Mouse (Mus musculus) embryonic fibroblast, embryonic 13.5 days (primary cell): ENCODE data around the gene Qsox2. TPM values are rescaled to one million over a fixed set of nuclear protein-coding genes. Genes with fewer than 3 reads are reported as not detected.

ENCODE experiments used
- H3K27ac ChIP-seq: 2 replicates; pipeline ENCODE4 v1.5.1; 2012; ENCODE audit warnings: low read length, control low read depth, inconsistent platforms; ENCODE audit not compliant: insufficient read depth
- H3K4me1 ChIP-seq: 2 replicates; pipeline ENCODE4 v1.6.1; 2011; ENCODE audit warnings: low read length; ENCODE audit not compliant: control insufficient read depth, insufficient read depth
- H3K4me3 ChIP-seq: 2 replicates; pipeline ENCODE4 v1.5.1; 2011; ENCODE audit warnings: mild to moderate bottlenecking, control low read depth, low read length; ENCODE audit not compliant: insufficient read depth
- CTCF ChIP-seq: IDR thresholded peaks from 2 replicates; pipeline ENCODE4 v1.5.1; 2011; ENCODE audit warnings: mild to moderate bottlenecking, control low read depth, low read length, moderate library complexity, borderline replicate concordance; ENCODE audit not compliant: insufficient read depth
- POLR2A ChIP-seq: IDR thresholded peaks from 2 replicates; pipeline ENCODE4 v1.6.1; 2011; ENCODE audit warnings: low read depth, mild to moderate bottlenecking, control low read depth, low read length, moderate library complexity
- polyA plus RNA-seq: library from polyadenylated mRNA; stranded (reverse); fragments of >200 nt; gene quantifications from 2 replicates; pipeline ENCODE4 v1.2.4, GENCODE M21; 2011; ENCODE audit warnings: low read depth; ENCODE audit not compliant: missing spikeins, insufficient read length

Gene Qsox2
- 19.5 and 19.9 TPM in 2 replicates for polyA plus RNA-seq

GRCm38 (mm10) chr2:26237290-26237782 lies at the start of gene Qsox2:
Gene Qsox2, minus strand, starts transcription at chr2:26237525.
- peak within 1 kb of the TSS; percentile 72 for H3K4me3 ChIP-seq
- no peak for TF ChIP-seq CTCF
- TF ChIP-seq POLR2A, result peak; percentile 60
- H3K4me1 ChIP-seq, result no peaks in the 10 kb centered on the region; the same call in 1 of the 2 replicates
- H3K27ac ChIP-seq, result no peak within 1 kb of the TSS

GRCm38 (mm10) chr2:26286391-26286790 lies 49.1 kb upstream of the Qsox2 start:
- no peak overlapping the region for H3K4me3 ChIP-seq
- no peak overlapping the region for H3K27ac ChIP-seq
- no peaks in the 10 kb centered on the region for H3K4me1 ChIP-seq
- no peak for TF ChIP-seq CTCF
- TF ChIP-seq POLR2A, result no peak

- no peak overlapping the region for H3K4me3 ChIP-seq
- no peak overlapping the region for H3K27ac ChIP-seq
- no peak for TF ChIP-seq CTCF
- H3K4me1 ChIP-seq, result no peaks in the 10 kb centered on the region
These were observed 48.5 kb upstream of the Qsox2 start for GRCm38 (mm10) chr2:26285804-26286203.

- no peak overlapping the region for H3K4me3 ChIP-seq
- H3K27ac ChIP-seq, result no peak overlapping the region
- TF ChIP-seq POLR2A, result no peak
- TF ChIP-seq CTCF, result no peak
- H3K4me1 ChIP-seq, result no peaks in the 10 kb centered on the region
These were observed 43.3 kb upstream of the Qsox2 start for GRCm38 (mm10) chr2:26280594-26280993.

GRCm38 (mm10) chr2:26279712-26280111 lies 42.4 kb upstream of the Qsox2 start:
- Histone ChIP-seq H3K4me1 (no peaks in the 10 kb centered on the region), H3K27ac (no peak overlapping the region), H3K4me3 (no peak overlapping the region)
- TF ChIP-seq POLR2A, result no peak
- no peak for TF ChIP-seq CTCF

- H3K4me3 ChIP-seq, result no peak overlapping the region
These were observed 36.3 kb upstream of the Qsox2 start for GRCm38 (mm10) chr2:26273611-26274010.

GRCm38 (mm10) chr2:26268216-26268615 lies 30.9 kb upstream of the Qsox2 start:
- Histone ChIP-seq H3K27ac (no peak overlapping the region), H3K4me1 (no peaks in the 10 kb centered on the region), H3K4me3 (no peak overlapping the region)
- TF ChIP-seq POLR2A (no peak), CTCF (no peak)

More at GRCm38 (mm10) chr2:26273611-26274010, 36.3 kb upstream of the Qsox2 start:
- TF ChIP-seq CTCF, result peak; percentile 88
- no peak for TF ChIP-seq POLR2A
- H3K4me1 ChIP-seq, result no peaks in the 10 kb centered on the region
- H3K27ac ChIP-seq, result no peak overlapping the region

- Histone ChIP-seq H3K4me1 (no peaks in the 10 kb centered on the region), H3K4me3 (no peak overlapping the region), H3K27ac (no peak overlapping the region)
- TF ChIP-seq CTCF (no peak), POLR2A (no peak)
These were observed 28.9 kb upstream of the Qsox2 start for GRCm38 (mm10) chr2:26266066-26266742.

GRCm38 (mm10) chr2:26265095-26265494 lies 27.8 kb upstream of the Qsox2 start:
- TF ChIP-seq POLR2A, result no peak
- no peak for TF ChIP-seq CTCF

GRCm38 (mm10) chr2:26264646-26265045 lies 27.3 kb upstream of the Qsox2 start:
- Histone ChIP-seq H3K4me3 (no peak overlapping the region), H3K4me1 (no peaks in the 10 kb centered on the region), H3K27ac (no peak overlapping the region)
- TF ChIP-seq POLR2A, result no peak
- no peak for TF ChIP-seq CTCF

More at GRCm38 (mm10) chr2:26265095-26265494, 27.8 kb upstream of the Qsox2 start:
- no peak overlapping the region for H3K4me3 ChIP-seq
- H3K4me1 ChIP-seq, result no peaks in the 10 kb centered on the region
- no peak overlapping the region for H3K27ac ChIP-seq
